Mouse (Mus musculus) liver, adult 2 months (tissue): ENCODE data around the gene Txnrd2. TPM values are rescaled to one million over a fixed set of nuclear protein-coding genes. Genes with fewer than 3 reads are reported as not detected.
A peak's percentile ranks its signal among the peaks of the same experiment; 100 is the strongest.

Experiments used
- DNase-seq: peaks from one replicate; pipeline ENCODE4 v3.0.0-alpha.2; 2011; ENCODE audit warnings: low read depth, low spot score; ENCODE audit errors: extremely low read depth
- H3K27ac ChIP-seq: fragments of 200-500 bp; replicated peaks from 2 replicates; pipeline ENCODE4 v1.5.1; 2012; ENCODE audit warnings: low read depth, mild to moderate bottlenecking, control low read depth, inconsistent platforms, low read length; ENCODE audit not compliant: insufficient read depth
- H3K27me3 ChIP-seq: fragments of 200-500 bp; 2 replicates; pipeline ENCODE4 v1.6.1; 2012; ENCODE audit warnings: mild to moderate bottlenecking, moderate library complexity, low read length, inconsistent platforms; ENCODE audit not compliant: control insufficient read depth, insufficient read depth
- H3K36me3 ChIP-seq: fragments of 200-500 bp; 2 replicates; pipeline ENCODE4 v1.6.1; 2012; ENCODE audit warnings: low read length, inconsistent platforms; ENCODE audit not compliant: control insufficient read depth, insufficient read depth
- H3K4me1 ChIP-seq: fragments of 200-500 bp; 2 replicates; pipeline ENCODE4 v1.6.1; 2011; ENCODE audit warnings: low read length; ENCODE audit not compliant: control insufficient read depth, insufficient read depth
- H3K4me3 ChIP-seq: fragments of 200-500 bp; 2 replicates; pipeline ENCODE4 v1.5.1; 2011; ENCODE audit warnings: low read depth, mild to moderate bottlenecking, control low read depth, low read length, moderate library complexity; ENCODE audit not compliant: insufficient read depth
- H3K79me2 ChIP-seq: fragments of 200-500 bp; 2 replicates; pipeline ENCODE4 v1.6.1; 2012; ENCODE audit warnings: inconsistent platforms, mild to moderate bottlenecking, low read length, moderate library complexity; ENCODE audit not compliant: control insufficient read depth, insufficient read depth
- H3K9ac ChIP-seq: fragments of 200-500 bp; 2 replicates; pipeline ENCODE4 v1.6.1; 2012; ENCODE audit warnings: low read depth, mild to moderate bottlenecking, control low read depth, inconsistent platforms, low read length
- CTCF ChIP-seq: fragments of 200-500 bp; IDR thresholded peaks from 2 replicates; pipeline ENCODE4 v1.5.1; 2011; ENCODE audit warnings: low read depth, low read length, control low read depth
- POLR2A ChIP-seq: fragments of 200-500 bp; IDR thresholded peaks from 2 replicates; pipeline ENCODE4 v1.6.1; 2011; ENCODE audit warnings: low read length, control low read depth; ENCODE audit not compliant: insufficient read depth; ENCODE audit errors: extremely low read depth
- WGBS: fragments of 180-500 bp; shearing (Covaris S2); methylation state at CpG from one replicate; pipeline ENCODE4 v1.1.7; 2018; 5-methylcytosine and 5-hydroxymethylcytosine counted together
- polyA plus RNA-seq: library from polyadenylated mRNA; depleted of rRNA; stranded (reverse); fragments of >200 nt; gene quantifications from 2 replicates; pipeline ENCODE4 v1.2.3, GENCODE M21; 2012
- total RNA-seq: library from RNA; depleted of rRNA; stranded (reverse); fragments of >200 nt; gene quantifications from 2 replicates; pipeline ENCODE4 v1.2.3, GENCODE M21; 2014

Txnrd2 gene
- total and polyA plus RNA-seq, 2 experiments, result 23.9 to 46.6 TPM

GRCm38 (mm10) chr16:18413032-18413816, 13.0 kb upstream of the Txnrd2 start:
- 20% methylated on average over 7 of the region's 7 CpGs for WGBS
- peak overlapping the region; percentile 99 for H3K27ac ChIP-seq
- peaks cover 15% of the 10 kb centered on the region for H3K36me3 ChIP-seq
- H3K27me3 ChIP-seq, result no peaks in the 10 kb centered on the region
- TF ChIP-seq CTCF, result no peak
- 0 out of 2 replicates have a peak, but pooled peaks have one; percentile 54 for TF ChIP-seq POLR2A
- H3K79me2 ChIP-seq, result peaks cover 3% of the 10 kb centered on the region; the same call in 1 of the 2 replicates
- peak; percentile 84 for DNase-seq
- H3K9ac ChIP-seq, result peak overlapping the region; percentile 87
- peaks cover 48% of the 10 kb centered on the region for H3K4me1 ChIP-seq
- H3K4me3 ChIP-seq, result peak overlapping the region; percentile 12

DNA sequence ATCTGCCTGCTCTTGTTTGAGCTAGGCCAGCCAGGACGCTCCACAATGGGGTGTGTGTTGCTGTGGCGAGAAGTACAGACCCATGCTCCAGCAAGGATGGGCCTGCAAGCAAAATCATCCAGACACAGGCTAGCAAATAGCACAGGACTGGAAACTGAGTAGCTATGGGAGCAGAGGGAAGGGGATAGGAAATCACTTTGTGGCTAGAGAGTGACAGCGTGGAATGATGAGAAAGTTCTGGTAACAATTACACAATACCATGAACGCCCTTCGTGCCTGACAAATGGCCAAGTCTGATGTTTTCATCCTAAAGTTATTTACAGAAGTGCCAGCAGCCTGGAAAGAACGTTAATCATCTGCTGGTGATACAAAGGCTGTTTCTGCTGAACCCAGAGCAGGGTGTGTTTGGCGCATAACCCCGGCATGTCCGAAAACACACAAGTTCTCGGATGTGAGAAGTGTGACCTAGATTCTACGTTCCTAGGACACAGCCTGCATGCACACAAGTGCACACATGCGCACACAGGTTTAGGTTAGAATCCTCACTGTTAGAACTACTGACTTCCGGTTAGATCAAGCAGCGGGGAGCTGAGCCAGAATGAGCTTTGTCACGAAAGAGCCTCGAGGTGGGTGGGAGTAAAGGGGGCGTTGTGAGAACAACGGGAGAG, 10.0 kb upstream of the Txnrd2 start:
- peaks cover 3% of the 10 kb centered on the region; the same call in 1 of the 2 replicates for H3K79me2 ChIP-seq
- no peaks in the 10 kb centered on the region; the same call in 1 of the 2 replicates for H3K36me3 ChIP-seq
- peak overlapping the region; percentile 69 for H3K9ac ChIP-seq
- no peak overlapping the region for H3K4me3 ChIP-seq
- 12% methylated on average over 18 of the region's 18 CpGs for WGBS
- H3K4me1 ChIP-seq, result peaks cover 51% of the 10 kb centered on the region
- DNase-seq, result peak; percentile 98
- peak overlapping the region; percentile 96 for H3K27ac ChIP-seq
- 0 out of 2 replicates have a peak, but pooled peaks have one; percentile 10 for TF ChIP-seq POLR2A
- no peak for TF ChIP-seq CTCF
- no peaks in the 10 kb centered on the region for H3K27me3 ChIP-seq

GRCm38 (mm10) chr16:18416837-18417236, 9.3 kb upstream of the Txnrd2 start:
- Histone ChIP-seq H3K9ac (peak overlapping the region; percentile 69), H3K4me3 (no peak overlapping the region), H3K36me3 (peaks cover 4% of the 10 kb centered on the region; the same call in 1 of the 2 replicates), H3K27me3 (no peaks in the 10 kb centered on the region), H3K27ac (peak overlapping the region; percentile 96), H3K79me2 (peaks cover 5% of the 10 kb centered on the region; the same call in 1 of the 2 replicates), H3K4me1 (peaks cover 55% of the 10 kb centered on the region)
- no peak for DNase-seq
- WGBS, result 49% methylated on average over 3 of the region's 3 CpGs
- TF ChIP-seq CTCF (no peak), POLR2A (no peak)

DNA sequence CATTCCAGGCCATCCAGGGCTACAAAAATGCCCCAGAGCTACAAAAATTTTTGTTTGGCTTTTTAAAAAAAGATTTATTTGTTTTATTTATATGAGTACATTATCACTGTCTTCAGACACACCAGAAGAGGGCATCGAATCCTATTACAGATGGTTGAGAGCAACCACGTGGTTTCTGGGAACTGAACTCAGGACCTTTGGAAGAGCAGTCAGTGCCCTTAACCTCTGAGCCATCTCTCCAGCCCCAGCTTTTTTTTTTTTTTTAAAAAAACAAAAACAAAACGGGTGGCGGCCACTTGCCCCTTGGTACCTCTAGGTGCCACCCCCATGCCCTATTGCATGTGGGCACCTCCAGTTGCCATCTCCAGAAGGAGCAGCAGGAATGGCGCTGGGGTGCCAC, 8.7 kb upstream of the Txnrd2 start:
- H3K27me3 ChIP-seq, result no peaks in the 10 kb centered on the region
- peaks cover 6% of the 10 kb centered on the region; the same call in 1 of the 2 replicates for H3K79me2 ChIP-seq
- no peak overlapping the region for H3K4me3 ChIP-seq
- peaks cover 59% of the 10 kb centered on the region for H3K4me1 ChIP-seq
- 15% methylated on average over 5 of the region's 5 CpGs for WGBS
- peak overlapping the region; percentile 75 for H3K27ac ChIP-seq
- H3K9ac ChIP-seq, result peak overlapping the region; percentile 14; the same call in 1 of the 2 replicates
- TF ChIP-seq CTCF, result no peak
- no peak for TF ChIP-seq POLR2A
- peaks cover 10% of the 10 kb centered on the region for H3K36me3 ChIP-seq
- DNase-seq, result peak; percentile 90

GRCm38 (mm10) chr16:18418756-18419602, 7.2 kb upstream of the Txnrd2 start:
- Histone ChIP-seq H3K79me2 (peaks cover 8% of the 10 kb centered on the region; the same call in 1 of the 2 replicates), H3K36me3 (peaks cover 18% of the 10 kb centered on the region), H3K4me1 (peaks cover 55% of the 10 kb centered on the region), H3K9ac (no peak overlapping the region), H3K27me3 (no peaks in the 10 kb centered on the region), H3K4me3 (no peak overlapping the region), H3K27ac (peak overlapping the region; percentile 75)
- 61% methylated on average over 4 of the region's 4 CpGs for WGBS
- TF ChIP-seq CTCF, result no peak
- no peak for TF ChIP-seq POLR2A
- DNase-seq, result no peak
